Mouse (Mus musculus): ENCODE results near the gene Otol1.

The Otol1 gene

DNA sequence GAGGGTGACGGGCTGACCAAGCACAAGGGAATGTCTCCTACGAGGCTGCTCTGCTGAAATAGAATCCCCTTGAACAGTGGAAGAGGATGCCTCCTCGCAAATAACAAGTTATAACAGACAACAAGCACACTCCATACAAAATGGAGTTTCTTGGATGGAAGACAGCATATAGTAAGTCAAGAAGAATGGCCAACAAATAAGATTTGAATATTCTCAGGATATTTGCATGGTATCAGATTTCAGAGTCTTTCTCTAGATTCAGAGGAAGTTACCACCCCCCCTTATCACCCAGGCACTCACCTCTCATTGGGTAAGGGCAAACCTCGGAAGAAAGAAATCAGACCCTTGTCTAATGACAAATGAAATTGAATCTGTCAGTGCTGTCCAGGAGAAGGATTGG is at the start of gene Otol1:
Gene Otol1 (plus strand): TSS at position 301 of the 400 bp plus-strand sequence.
- DNase-seq (ENCODE audit: low read depth, low spot score), result no peak

- no peak for DNase-seq (ENCODE audit: low read depth, low spot score)
Measured at GRCm38 (mm10) chr3:69962187-69962586, 45.2 kb upstream of the Otol1 start.

- DNase-seq (ENCODE audit: low read depth, low spot score), result no peak
Measured at GRCm38 (mm10) chr3:69971482-69972097, 35.8 kb upstream of the Otol1 start.

DNA sequence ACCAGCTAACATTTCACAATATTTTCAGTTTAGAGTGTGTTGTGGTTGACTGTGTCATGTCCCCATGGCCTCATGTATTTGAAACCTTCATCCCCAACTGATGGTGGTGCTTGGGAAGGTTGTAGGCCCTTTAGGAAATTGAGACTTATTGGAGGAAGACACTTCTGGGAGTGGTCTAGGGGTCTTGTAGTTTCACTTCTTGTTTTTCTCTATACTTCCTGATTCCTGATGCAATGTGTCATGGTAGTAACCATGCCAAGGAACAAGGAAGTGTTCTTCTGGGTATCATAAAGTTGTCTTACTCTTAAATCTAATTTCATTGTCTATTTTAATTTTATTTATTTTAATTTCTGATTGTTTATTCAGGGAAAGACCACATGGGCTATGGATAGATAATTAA is 29.3 kb upstream of the Otol1 start:
- no peak for DNase-seq (ENCODE audit: low read depth, low spot score)

GRCm38 (mm10) chr3:69993806-69994205 is 13.6 kb upstream of the Otol1 start:
- no peak for DNase-seq (ENCODE audit: low read depth, low spot score)

DNA sequence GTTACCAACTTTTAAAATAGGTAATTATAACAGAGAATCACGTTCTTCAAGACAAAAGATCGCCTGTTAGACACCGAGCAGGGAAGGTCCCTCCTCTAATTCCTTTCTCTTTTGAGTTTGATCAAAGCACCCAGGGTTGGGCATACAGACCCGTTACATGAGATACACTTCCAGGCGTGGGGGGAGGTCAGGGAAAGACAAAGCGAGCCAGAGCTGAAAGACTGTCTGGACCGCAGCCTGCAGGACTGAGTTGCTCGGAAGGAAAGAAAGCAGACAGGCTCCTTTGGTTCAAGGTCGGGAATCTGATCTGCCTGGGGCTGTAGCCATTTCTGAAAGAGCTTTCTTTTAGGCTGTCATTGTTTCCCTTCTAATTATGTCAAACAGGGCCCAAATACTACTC is 5.9 kb upstream of the Otol1 start:
- DNase-seq (ENCODE audit: low read depth, low spot score), result no peak

DNA sequence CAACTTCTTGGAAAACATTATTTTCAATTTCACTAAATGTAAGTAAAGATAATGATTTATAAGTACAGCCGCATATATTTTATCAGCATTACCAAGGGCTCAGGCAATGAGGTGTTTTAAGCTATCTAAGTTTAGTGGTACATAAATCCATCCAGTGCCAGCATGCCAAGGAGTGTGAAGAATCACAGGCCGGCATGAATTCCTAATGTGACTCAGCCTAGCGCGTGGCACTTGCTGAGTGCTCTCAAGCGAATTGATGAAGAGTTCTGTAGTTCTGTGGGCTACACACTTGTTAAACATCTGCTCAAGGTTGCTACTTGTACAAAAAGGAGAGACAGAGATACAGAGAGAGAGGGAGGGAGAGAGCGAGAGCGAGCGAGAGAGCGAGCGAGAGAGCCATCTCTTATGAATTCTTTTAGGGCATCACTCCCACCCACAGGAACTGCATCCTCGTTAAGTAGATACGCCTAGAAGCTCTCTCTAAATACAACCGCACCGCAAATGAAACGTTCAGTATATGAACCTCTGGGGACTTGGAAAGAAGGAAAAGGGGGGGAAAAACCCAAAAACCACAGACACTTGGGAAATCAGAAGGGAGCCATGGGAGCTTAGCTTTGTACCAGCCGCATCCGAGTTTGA is 4.2 kb upstream of the Otol1 start:
- DNase-seq (ENCODE audit: low read depth, low spot score), result no peak

- no peak for DNase-seq (ENCODE audit: low read depth, low spot score)
Measured at GRCm38 (mm10) chr3:70003955-70004354, 3.5 kb upstream of the Otol1 start.

DNA sequence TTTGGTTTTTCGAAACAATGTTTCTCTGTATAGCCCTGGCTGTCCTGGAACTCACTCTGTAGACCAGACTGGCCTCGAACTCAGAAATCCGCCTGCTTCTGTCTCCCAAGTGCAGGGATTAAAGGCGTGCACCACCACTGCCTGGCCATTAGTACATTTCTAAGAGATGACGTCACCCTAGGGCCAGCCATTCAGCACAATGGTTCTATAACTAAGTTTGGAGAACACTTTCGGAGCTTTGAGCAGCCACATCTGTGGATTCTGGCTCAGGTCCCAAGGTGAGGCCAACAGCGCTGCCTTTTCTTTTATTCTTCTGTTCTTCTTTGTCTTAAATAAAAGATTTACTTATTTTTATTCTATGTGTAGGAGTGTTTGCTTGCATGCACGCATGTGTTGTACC is 3.0 kb upstream of the Otol1 start:
- no peak for DNase-seq (ENCODE audit: low read depth, low spot score)

GRCm38 (mm10) chr3:70012641-70013040 is 5.2 kb downstream of the Otol1 start:
- DNase-seq (ENCODE audit: low read depth, low spot score), result no peak

DNA sequence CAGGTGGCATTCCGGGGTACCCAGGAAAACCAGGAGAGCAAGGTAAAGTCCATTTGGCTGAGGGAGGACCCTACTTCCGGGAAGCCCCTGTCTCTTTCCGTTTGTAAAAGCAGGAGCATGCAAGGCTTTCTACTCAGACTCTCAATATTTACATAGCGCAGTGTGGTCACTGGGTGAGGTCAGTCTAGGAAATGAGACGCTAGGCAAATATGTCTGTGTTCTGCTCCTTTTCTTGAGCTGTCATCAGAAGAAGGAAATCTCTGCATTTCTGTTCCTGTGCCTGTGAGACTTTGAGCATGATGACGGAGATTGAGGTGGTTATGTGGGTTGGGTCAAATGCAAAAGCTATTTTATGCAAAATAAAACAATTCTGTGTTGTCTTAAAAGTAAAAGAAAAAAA is 19.2 kb downstream of the Otol1 start:
- no peak for DNase-seq (ENCODE audit: low read depth, low spot score)

DNA sequence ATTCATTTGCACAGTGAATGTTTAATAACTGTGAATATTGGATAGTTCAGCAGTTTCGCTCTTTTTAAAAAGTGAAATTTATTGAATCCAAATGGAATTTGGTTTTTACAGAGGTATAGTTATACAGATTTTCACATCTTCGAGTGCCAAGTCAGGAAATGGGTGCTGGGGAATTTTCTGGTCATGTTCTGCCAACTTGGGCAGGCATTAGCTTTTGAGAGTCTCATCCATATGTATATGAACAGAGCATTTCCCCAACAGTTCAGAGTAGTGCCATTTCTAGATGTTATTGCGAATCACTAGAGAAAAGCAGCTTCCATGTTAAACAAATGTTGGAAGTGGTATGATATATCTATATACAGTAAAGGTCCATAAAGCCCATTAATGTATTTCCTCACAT is 21.8 kb downstream of the Otol1 start:
- no peak for DNase-seq (ENCODE audit: low read depth, low spot score)

DNA sequence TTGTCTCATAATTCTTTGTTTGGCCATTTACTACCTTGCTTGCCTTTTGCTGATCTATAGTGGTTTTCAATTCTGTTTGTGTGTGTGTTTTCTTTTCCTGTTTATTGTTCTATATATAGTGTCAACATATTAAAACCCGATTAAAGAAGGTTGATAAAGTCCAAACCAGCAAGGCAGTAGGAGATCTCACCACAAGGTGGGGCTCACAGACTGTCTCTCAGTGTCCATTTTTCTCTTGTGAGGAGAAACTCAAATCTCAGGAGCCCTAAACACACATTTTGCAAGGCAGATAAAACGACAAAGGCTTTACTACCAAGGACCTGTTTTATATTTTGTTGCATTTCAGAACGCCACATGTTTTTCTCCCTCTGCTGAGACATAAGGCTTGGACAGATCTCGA is 28.2 kb downstream of the Otol1 start:
- DNase-seq (ENCODE audit: low read depth, low spot score), result no peak

Data from retina, adult 2 months (tissue).